Mouse (Mus musculus): Measurements from ENCODE around the gene Slco3a1. TPM values are rescaled to one million over a fixed set of nuclear protein-coding genes. Genes with fewer than 3 reads are reported as not detected.

The Slco3a1 gene
- polyA plus RNA-seq, 1 experiment from 2014 or later: 14.8 TPM

DNA sequence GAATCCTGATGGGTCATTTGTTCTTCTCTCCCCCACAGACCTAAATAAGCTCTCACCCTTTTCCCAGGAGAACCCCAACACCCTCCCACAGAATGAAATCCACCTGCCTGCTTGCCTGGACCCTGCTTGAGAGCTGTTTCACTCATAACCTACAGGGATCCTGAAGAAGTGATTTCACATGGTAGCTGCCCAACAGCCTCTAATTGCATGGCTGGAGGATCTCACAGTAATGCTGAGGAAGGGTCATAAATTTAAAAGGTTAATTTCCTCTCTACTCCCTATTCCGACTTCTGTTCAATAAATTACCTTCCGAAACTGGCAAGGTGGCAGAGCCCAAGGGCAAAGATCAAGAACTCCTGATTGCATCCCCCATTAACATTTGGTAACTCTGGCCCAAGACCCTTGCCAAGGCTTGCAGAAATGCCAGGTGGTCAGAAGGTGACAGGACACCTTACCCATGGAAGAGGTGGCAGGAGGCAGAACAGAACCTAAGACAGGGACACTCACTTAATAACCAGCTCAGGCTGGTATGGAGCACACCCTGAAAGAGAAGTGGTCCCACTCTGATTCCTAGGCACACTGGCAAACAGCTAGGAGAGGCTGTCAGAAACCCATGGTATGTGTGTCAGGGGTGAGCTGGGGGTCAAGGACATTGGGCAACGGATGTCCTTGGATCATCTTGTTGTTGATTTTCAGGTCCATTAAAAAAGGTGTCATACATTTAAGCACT lies 71.1 kb downstream of the Slco3a1 start:
- H3K4me2 ChIP-seq (replicated peaks): no peak overlapping the region
- H3K4me3 ChIP-seq: no peak overlapping the region
- ATAC-seq (ENCODE audit: low FRiP score, low read depth): no peak
- peaks cover 6% of the 10 kb centered on the region for H3K4me1 ChIP-seq
- no peaks in the 10 kb centered on the region for H3K27me3 ChIP-seq
- H3K9me3 ChIP-seq: no peaks in the 10 kb centered on the region
- no peak overlapping the region for H3K27ac ChIP-seq (replicated peaks)
- WGBS: 94% methylated on average over 3 of the region's 3 CpGs
- H3K9ac ChIP-seq (replicated peaks): no peak overlapping the region
- no peaks in the 10 kb centered on the region for H3K36me3 ChIP-seq

- Histone ChIP-seq H3K4me2 (replicated peaks) (no peak overlapping the region), H3K27me3 (no peaks in the 10 kb centered on the region), H3K27ac (replicated peaks) (no peak overlapping the region), H3K9ac (replicated peaks) (no peak overlapping the region), H3K4me3 (no peak overlapping the region), H3K4me1 (no peaks in the 10 kb centered on the region), H3K9me3 (no peaks in the 10 kb centered on the region), H3K36me3 (no peaks in the 10 kb centered on the region)
- no peak for ATAC-seq (ENCODE audit: low FRiP score, low read depth)
- 86% methylated on average over 7 of the region's 7 CpGs for WGBS
Observed at GRCm38 (mm10) chr7:74471740-74472139, 82.8 kb downstream of the Slco3a1 start.

DNA sequence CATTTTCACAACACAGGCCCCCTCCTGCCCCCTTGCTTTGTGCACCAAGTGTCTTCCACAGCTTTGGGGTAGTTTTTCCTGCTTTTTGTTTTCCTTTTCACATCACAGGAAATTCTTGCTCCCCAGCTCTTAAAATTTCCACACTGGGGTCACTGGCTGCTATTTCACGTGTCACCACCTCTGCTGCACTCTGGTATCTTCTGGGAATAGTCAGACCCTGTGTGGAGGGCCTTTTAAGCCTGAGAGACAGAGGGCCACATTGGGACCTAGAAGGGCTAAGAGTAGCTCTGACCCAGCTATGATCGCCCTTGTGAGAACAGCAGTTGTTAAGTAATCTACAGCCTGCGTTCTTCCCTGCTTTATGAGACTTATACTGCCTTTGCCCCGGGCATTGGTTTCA lies 87.7 kb downstream of the Slco3a1 start:
- 84% methylated on average over 4 of the region's 4 CpGs for WGBS
- Histone ChIP-seq H3K9ac (replicated peaks) (no peak overlapping the region), H3K27ac (replicated peaks) (no peak overlapping the region), H3K4me2 (replicated peaks) (no peak overlapping the region), H3K27me3 (no peaks in the 10 kb centered on the region), H3K4me1 (peaks cover 6% of the 10 kb centered on the region; the same call in 1 of the 2 replicates), H3K9me3 (no peaks in the 10 kb centered on the region), H3K4me3 (no peak overlapping the region), H3K36me3 (no peaks in the 10 kb centered on the region)
- ATAC-seq (ENCODE audit: low FRiP score, low read depth): no peak

GRCm38 (mm10) chr7:74464638-74465037 lies 89.9 kb downstream of the Slco3a1 start:
- ATAC-seq (ENCODE audit: low FRiP score, low read depth): no peak
- H3K4me1 ChIP-seq: peaks cover 6% of the 10 kb centered on the region; the same call in 1 of the 2 replicates
- no peak overlapping the region for H3K4me2 ChIP-seq (replicated peaks)
- no peaks in the 10 kb centered on the region for H3K9me3 ChIP-seq
- H3K27me3 ChIP-seq: no peaks in the 10 kb centered on the region
- 90% methylated on average over 7 of the region's 7 CpGs for WGBS
- H3K4me3 ChIP-seq: no peak overlapping the region
- no peak overlapping the region for H3K27ac ChIP-seq (replicated peaks)
- no peaks in the 10 kb centered on the region for H3K36me3 ChIP-seq
- no peak overlapping the region for H3K9ac ChIP-seq (replicated peaks)

- H3K4me2 ChIP-seq (replicated peaks): no peak overlapping the region
- no peak overlapping the region for H3K9ac ChIP-seq (replicated peaks)
- H3K36me3 ChIP-seq: no peaks in the 10 kb centered on the region
- ATAC-seq (ENCODE audit: low FRiP score, low read depth): no peak
- no peak overlapping the region for H3K27ac ChIP-seq (replicated peaks)
- no peaks in the 10 kb centered on the region for H3K27me3 ChIP-seq
- no peaks in the 10 kb centered on the region for H3K9me3 ChIP-seq
- no peak overlapping the region for H3K4me3 ChIP-seq
- H3K4me1 ChIP-seq: peaks cover 6% of the 10 kb centered on the region; the same call in 1 of the 2 replicates
- 37% methylated on average over 4 of the region's 4 CpGs for WGBS
Observed at GRCm38 (mm10) chr7:74462451-74462850, 92.1 kb downstream of the Slco3a1 start.

GRCm38 (mm10) chr7:74461736-74462135 lies 92.8 kb downstream of the Slco3a1 start:
- H3K9ac ChIP-seq (replicated peaks): no peak overlapping the region
- H3K4me1 ChIP-seq: peaks cover 6% of the 10 kb centered on the region; the same call in 1 of the 2 replicates
- H3K36me3 ChIP-seq: no peaks in the 10 kb centered on the region
- WGBS: 89% methylated on average over 5 of the region's 5 CpGs
- H3K4me3 ChIP-seq: no peak overlapping the region
- H3K9me3 ChIP-seq: no peaks in the 10 kb centered on the region
- H3K27ac ChIP-seq (replicated peaks): no peak overlapping the region; the same call in 1 of the 2 replicates
- no peak for ATAC-seq (ENCODE audit: low FRiP score, low read depth)
- no peaks in the 10 kb centered on the region for H3K27me3 ChIP-seq
- H3K4me2 ChIP-seq (replicated peaks): no peak overlapping the region

DNA sequence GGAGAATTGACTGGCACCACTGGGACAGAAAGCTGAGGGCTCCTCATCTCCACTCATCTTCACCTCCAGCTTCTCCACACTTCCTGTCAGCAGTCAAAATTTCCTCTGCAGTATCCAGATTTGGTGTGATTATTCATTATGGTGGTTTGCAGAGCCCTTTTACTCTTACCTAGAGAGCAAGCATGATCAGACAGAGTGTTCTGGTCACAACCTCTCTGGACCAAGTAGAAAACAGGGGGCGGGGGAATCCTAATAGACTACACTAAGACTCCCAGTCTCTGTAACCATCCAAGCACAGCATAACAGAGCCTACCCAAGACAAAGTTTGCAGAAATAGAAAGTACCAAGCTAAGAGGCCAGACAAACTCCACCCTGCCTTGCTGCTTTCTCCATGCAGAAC lies 93.4 kb downstream of the Slco3a1 start:
- Histone ChIP-seq H3K4me1 (peaks cover 6% of the 10 kb centered on the region; the same call in 1 of the 2 replicates), H3K4me2 (replicated peaks) (no peak overlapping the region), H3K27ac (replicated peaks) (no peak overlapping the region), H3K36me3 (no peaks in the 10 kb centered on the region), H3K9me3 (no peaks in the 10 kb centered on the region), H3K27me3 (no peaks in the 10 kb centered on the region), H3K9ac (replicated peaks) (no peak overlapping the region), H3K4me3 (no peak overlapping the region)
- WGBS: 93% methylated on average over 1 of the region's 1 CpGs
- ATAC-seq (ENCODE audit: low FRiP score, low read depth): no peak

DNA sequence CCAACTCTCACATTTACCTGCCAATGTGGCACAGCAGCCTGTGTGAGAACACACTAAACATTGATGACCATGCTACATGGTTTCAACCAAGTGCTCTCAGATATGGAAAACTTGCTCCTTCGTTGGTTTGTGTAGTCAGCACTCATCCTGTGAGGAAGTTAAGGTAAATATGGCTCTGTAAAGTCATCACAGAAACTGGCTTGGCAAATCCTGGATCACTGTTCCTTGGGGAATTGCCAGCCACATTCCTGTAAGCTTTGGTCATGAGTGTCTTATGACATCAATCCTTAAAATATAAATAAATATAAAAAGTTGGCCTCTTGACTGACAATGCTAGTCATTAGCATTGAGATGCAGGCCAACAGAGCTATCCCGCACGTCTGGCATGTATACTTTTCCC lies 94.8 kb downstream of the Slco3a1 start:
- WGBS: 85% methylated on average over 3 of the region's 3 CpGs
- Histone ChIP-seq H3K9ac (replicated peaks) (no peak overlapping the region), H3K9me3 (no peaks in the 10 kb centered on the region), H3K36me3 (no peaks in the 10 kb centered on the region), H3K27me3 (no peaks in the 10 kb centered on the region), H3K4me1 (peaks cover 6% of the 10 kb centered on the region; the same call in 1 of the 2 replicates), H3K27ac (replicated peaks) (no peak overlapping the region), H3K4me2 (replicated peaks) (no peak overlapping the region), H3K4me3 (no peak overlapping the region)
- ATAC-seq (ENCODE audit: low FRiP score, low read depth): no peak

DNA sequence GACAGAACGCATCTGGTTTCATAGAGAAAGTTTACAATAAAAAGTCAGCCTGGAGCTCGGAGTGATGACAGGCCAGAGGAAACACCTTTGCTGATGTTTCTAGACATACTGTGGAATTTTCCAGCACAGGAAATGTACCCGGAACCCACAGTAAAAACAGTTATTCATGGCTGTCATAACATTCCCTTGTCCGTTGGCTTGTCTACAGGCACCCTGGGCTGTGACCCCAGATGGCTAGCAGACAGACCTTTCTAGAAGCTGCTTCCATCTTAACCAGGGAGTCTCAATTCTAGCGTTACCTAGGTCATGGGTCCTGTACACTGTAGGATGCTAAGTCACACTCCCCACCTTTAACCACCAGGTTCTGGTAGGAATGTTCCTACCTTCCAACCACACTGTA lies 95.3 kb downstream of the Slco3a1 start:
- Histone ChIP-seq H3K36me3 (no peaks in the 10 kb centered on the region), H3K4me3 (no peak overlapping the region), H3K9ac (replicated peaks) (no peak overlapping the region), H3K4me2 (replicated peaks) (no peak overlapping the region), H3K27me3 (no peaks in the 10 kb centered on the region), H3K9me3 (no peaks in the 10 kb centered on the region), H3K4me1 (peaks cover 6% of the 10 kb centered on the region; the same call in 1 of the 2 replicates), H3K27ac (replicated peaks) (no peak overlapping the region)
- 81% methylated on average over 5 of the region's 5 CpGs for WGBS
- ATAC-seq (ENCODE audit: low FRiP score, low read depth): no peak

GRCm38 (mm10) chr7:74458475-74459221 lies 95.9 kb downstream of the Slco3a1 start:
- Histone ChIP-seq H3K4me2 (replicated peaks) (no peak overlapping the region), H3K9me3 (no peaks in the 10 kb centered on the region), H3K4me1 (peaks cover 6% of the 10 kb centered on the region; the same call in 1 of the 2 replicates), H3K27me3 (no peaks in the 10 kb centered on the region), H3K4me3 (no peak overlapping the region), H3K36me3 (no peaks in the 10 kb centered on the region), H3K27ac (replicated peaks) (no peak overlapping the region), H3K9ac (replicated peaks) (no peak overlapping the region)
- ATAC-seq (ENCODE audit: low FRiP score, low read depth): no peak
- WGBS: 75% methylated on average over 8 of the region's 8 CpGs

DNA sequence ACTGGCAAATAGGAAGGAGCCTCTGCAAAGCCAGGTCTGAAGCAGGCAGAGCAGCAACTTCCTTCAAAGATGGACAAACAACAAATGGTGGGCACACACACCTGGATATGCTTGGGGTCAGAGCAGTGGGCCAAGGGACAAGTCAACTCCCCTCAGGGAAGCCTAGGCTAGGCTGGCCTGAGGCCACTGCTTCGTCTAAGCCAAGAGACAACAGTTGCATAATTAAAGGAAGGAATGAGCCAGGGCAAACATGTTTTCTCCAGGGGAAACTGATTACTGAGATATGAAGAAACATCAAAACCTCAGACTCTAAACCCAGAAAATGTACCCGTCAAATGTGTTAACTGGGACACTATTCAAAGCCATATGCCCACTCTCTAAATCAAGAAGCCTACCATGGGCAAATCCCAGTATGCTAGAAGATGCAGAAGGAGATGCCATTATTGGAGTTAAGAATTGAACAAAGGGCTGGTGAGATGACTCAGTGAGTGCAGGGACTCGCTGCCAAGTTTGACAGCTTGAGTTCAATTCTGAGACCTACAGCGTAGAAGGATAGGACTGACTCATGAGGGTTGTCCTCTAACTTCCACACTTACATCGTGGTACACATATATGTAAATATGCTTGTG lies 97.1 kb downstream of the Slco3a1 start:
- no peak overlapping the region for H3K27ac ChIP-seq (replicated peaks)
- no peaks in the 10 kb centered on the region for H3K27me3 ChIP-seq
- no peaks in the 10 kb centered on the region for H3K36me3 ChIP-seq
- H3K4me2 ChIP-seq (replicated peaks): no peak overlapping the region
- H3K9ac ChIP-seq (replicated peaks): no peak overlapping the region
- ATAC-seq (ENCODE audit: low FRiP score, low read depth): no peak
- H3K9me3 ChIP-seq: no peaks in the 10 kb centered on the region
- H3K4me3 ChIP-seq: no peak overlapping the region
- H3K4me1 ChIP-seq: peaks cover 5% of the 10 kb centered on the region; the same call in 1 of the 2 replicates
- 84% methylated on average over 5 of the region's 5 CpGs for WGBS

- H3K4me3 ChIP-seq: no peak overlapping the region
- 88% methylated on average over 2 of the region's 2 CpGs for WGBS
- no peak for ATAC-seq (ENCODE audit: low FRiP score, low read depth)
Observed at GRCm38 (mm10) chr7:74456781-74457180, 97.8 kb downstream of the Slco3a1 start.

More at GRCm38 (mm10) chr7:74456781-74457180, 97.8 kb downstream of the Slco3a1 start:
- no peaks in the 10 kb centered on the region for H3K9me3 ChIP-seq
- no peak overlapping the region for H3K4me2 ChIP-seq (replicated peaks)
- H3K27me3 ChIP-seq: no peaks in the 10 kb centered on the region
- no peak overlapping the region for H3K27ac ChIP-seq (replicated peaks)
- H3K4me1 ChIP-seq: no peaks in the 10 kb centered on the region
- H3K9ac ChIP-seq (replicated peaks): no peak overlapping the region
- no peaks in the 10 kb centered on the region for H3K36me3 ChIP-seq

Measured in midbrain, embryonic 12.5 days (tissue).